Comparison of ENCODE assay signal across 11 mouse cellular contexts in genomic region chrX:156594735-156595134, GRCm38 (mm10).
DNase-seq lines count a peak whose midpoint lies in the region; ATAC-seq and TF ChIP-seq lines count a peak whose summit lies in the region.
"Had no signal": no experiment of that assay in that cellular context is flagged by ENCODE, and none has a peak within 500 bp of the region (broad histone marks: within the 10 kb centered on the region; RNA-seq: fewer than 3 reads in every experiment).

No protein-coding gene starts in this region.

- no peaks in the 10 kb centered on the region for H3K4me1 ChIP-seq in kidney, postnatal 0 days (replicated peaks; ENCODE audit: insufficient read depth, low read length)
- H3K4me1 ChIP-seq: hindbrain, embryonic 15.5 days had no signal

- DNase-seq in adrenal gland, adult 8-10 months: peak; percentile 0
- no peak for DNase-seq in adrenal gland, postnatal 25 days
- no peak for DNase-seq in kidney, postnatal 0 days (ENCODE audit: low spot score)
- no peak for DNase-seq in kidney, adult 8-10 months
- peak; percentile 65 for DNase-seq in adipocyte (ENCODE audit: low spot score)
- peak; percentile 5 for DNase-seq in mesoderm, embryonic 11.5 days (ENCODE audit: low read depth, low spot score)
- DNase-seq in liver: no peak
- DNase-seq in cerebellum, adult 11-12 months: no peak
- DNase-seq: liver, postnatal 0 days had no signal

- WGBS in kidney, postnatal 0 days: 74% methylated on average over 5 of the region's 5 CpGs

- H3K9ac ChIP-seq in kidney, postnatal 0 days (ENCODE audit: low read depth, low read length): no peak overlapping the region
- H3K9ac ChIP-seq: hindbrain, embryonic 15.5 days; liver, postnatal 0 days had no signal

- peak; percentile 43; the same call in 1 of the 2 replicates for ATAC-seq in kidney, postnatal 0 days (replicated peaks; ENCODE audit: low FRiP score, low read depth)
- ATAC-seq: liver, postnatal 0 days; Patski had no signal

- no peak for TF ChIP-seq CTCF in kidney, postnatal 0 days (IDR thresholded peaks at IDR 0.05; ENCODE audit: low read depth)

- H3K36me3 ChIP-seq in kidney, postnatal 0 days (ENCODE audit: insufficient read depth, low read length): no peaks in the 10 kb centered on the region
- H3K36me3 ChIP-seq: hindbrain, embryonic 15.5 days had no signal

- H3K9me3 ChIP-seq in kidney, postnatal 0 days (replicated peaks; ENCODE audit: low read length): no peaks in the 10 kb centered on the region
- H3K9me3 ChIP-seq: hindbrain, embryonic 15.5 days had no signal

- no peak overlapping the region for H3K4me3 ChIP-seq in kidney, postnatal 0 days (replicated peaks; ENCODE audit: low read depth, low read length)
- H3K4me3 ChIP-seq: hindbrain, embryonic 15.5 days had no signal

- H3K4me2 ChIP-seq in kidney, postnatal 0 days (ENCODE audit: low read length): no peak overlapping the region
- H3K4me2 ChIP-seq: hindbrain, embryonic 15.5 days had no signal

- H3K27ac ChIP-seq in kidney, postnatal 0 days: no peak overlapping the region
- H3K27ac ChIP-seq: hindbrain, embryonic 15.5 days had no signal

- H3K27me3 ChIP-seq in kidney, postnatal 0 days (ENCODE audit: insufficient read depth, low read length): no peaks in the 10 kb centered on the region
- H3K27me3 ChIP-seq: hindbrain, embryonic 15.5 days; Patski had no signal

Comparison
In these comparisons a context has a peak if more than half of its experiments do, and no peak if none do; other contexts are left out.
1. DNase-seq: peak in adrenal gland, adult 8-10 months (single experiment), adipocyte (single experiment) and mesoderm, embryonic 11.5 days (single experiment); none in adrenal gland, postnatal 25 days (single experiment), kidney, postnatal 0 days (single experiment), kidney, adult 8-10 months (0 of 2), liver (single experiment) and cerebellum, adult 11-12 months (single experiment).